Mouse (Mus musculus) spleen, adult 2 months (tissue): ENCODE results near the gene Slc30a10. TPM values are rescaled to one million over a fixed set of nuclear protein-coding genes. Genes with fewer than 3 reads are reported as not detected.

Source experiments
- DNase-seq, 2 experiments: peaks; one replicate each; pipeline versions ENCODE4 v3.0.0 to v3.0.0-alpha.2; 2012 to 2021; ENCODE audit warnings: low spot score in 2 of 2, low read depth in 1 of 2
- H3K27ac ChIP-seq: fragments of 200-500 bp; 2 replicates; pipeline ENCODE4 v1.5.1; 2012; ENCODE audit warnings: low read length, inconsistent platforms; ENCODE audit not compliant: insufficient read depth
- H3K27me3 ChIP-seq: fragments of 200-500 bp; 2 replicates; pipeline ENCODE4 v1.6.1; 2012; ENCODE audit warnings: mild to moderate bottlenecking, moderate library complexity, low read length, inconsistent platforms; ENCODE audit not compliant: control insufficient read depth, insufficient read depth
- H3K36me3 ChIP-seq: fragments of 200-500 bp; 2 replicates; pipeline ENCODE4 v1.6.1; 2012; ENCODE audit warnings: mild to moderate bottlenecking, low read length, inconsistent platforms; ENCODE audit not compliant: control insufficient read depth, insufficient read depth
- H3K4me1 ChIP-seq: fragments of 200-500 bp; 2 replicates; pipeline ENCODE4 v1.6.1; 2011; ENCODE audit warnings: inconsistent platforms; ENCODE audit not compliant: control insufficient read depth, insufficient read depth, insufficient read length
- H3K4me3 ChIP-seq: fragments of 200-500 bp; 2 replicates; pipeline ENCODE4 v1.5.1; 2011; ENCODE audit warnings: mild to moderate bottlenecking, inconsistent platforms; ENCODE audit not compliant: insufficient read depth, insufficient read length; ENCODE audit errors: extremely low read depth
- CTCF ChIP-seq: fragments of 200-500 bp; IDR thresholded peaks from 2 replicates; pipeline ENCODE4 v1.5.1; 2011; ENCODE audit warnings: mild to moderate bottlenecking, inconsistent platforms; ENCODE audit not compliant: insufficient read depth, insufficient read length, insufficient replicate concordance; ENCODE audit errors: extremely low read depth
- POLR2A ChIP-seq: fragments of 200-500 bp; IDR thresholded peaks from 2 replicates; pipeline ENCODE4 v1.6.1; 2011; ENCODE audit warnings: low read depth, low read length, inconsistent platforms
- WGBS: fragments of 180-500 bp; shearing (Covaris S2); methylation state at CpG from one replicate; pipeline ENCODE4 v1.1.7; 2018; 5-methylcytosine and 5-hydroxymethylcytosine counted together
- polyA plus RNA-seq: library from polyadenylated mRNA; depleted of rRNA; stranded (reverse); fragments of >200 nt; gene quantifications from 2 replicates; pipeline ENCODE4 v1.2.3, GENCODE M21; 2012

The Slc30a10 gene
- polyA plus RNA-seq, 1 experiment = 0.28 TPM

GRCm38 (mm10) chr1:185493439-185494034 lies 38.9 kb downstream of the Slc30a10 start:
- WGBS = 66% methylated on average over 4 of the region's 4 CpGs
- no peaks in the 10 kb centered on the region for H3K27me3 ChIP-seq
- TF ChIP-seq POLR2A (no peak), CTCF (no peak)
- H3K4me3 ChIP-seq = no peak overlapping the region
- H3K4me1 ChIP-seq = no peaks in the 10 kb centered on the region
- no peak for DNase-seq
- H3K36me3 ChIP-seq = no peaks in the 10 kb centered on the region
- H3K27ac ChIP-seq = no peak overlapping the region

DNA sequence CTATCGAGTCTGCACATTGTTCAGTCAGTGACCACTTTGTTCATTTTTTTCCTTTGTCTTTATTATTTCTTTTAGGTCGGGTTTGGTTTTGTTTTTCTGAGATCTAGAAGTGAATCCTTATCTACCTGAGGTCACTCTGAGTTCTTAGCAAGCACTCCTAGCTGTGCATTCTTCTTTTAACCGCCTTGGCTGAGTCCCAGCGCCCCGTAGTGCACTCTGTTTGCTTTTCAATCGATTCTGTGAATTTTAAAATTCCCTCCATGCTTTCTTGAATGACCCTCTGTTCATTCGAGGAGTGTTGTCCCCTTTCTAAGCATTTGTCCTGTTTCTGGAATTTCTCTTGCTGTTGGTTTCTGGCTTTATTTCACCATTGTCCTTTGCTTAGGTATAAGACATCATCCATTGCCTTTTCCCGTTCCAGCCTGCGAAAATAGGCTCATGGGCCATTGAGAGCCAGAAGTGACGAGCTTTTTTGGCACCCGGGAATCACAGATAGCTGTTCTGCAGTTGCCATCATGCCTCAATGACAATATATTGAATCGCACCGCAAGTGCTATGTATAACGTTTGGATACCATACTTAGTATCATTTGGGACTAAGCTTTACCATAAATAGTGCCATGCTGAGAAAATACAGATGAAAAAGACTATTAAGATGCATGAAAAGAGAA lies 42.3 kb downstream of the Slc30a10 start:
- no peak for DNase-seq
- H3K4me1 ChIP-seq = no peaks in the 10 kb centered on the region
- H3K36me3 ChIP-seq = no peaks in the 10 kb centered on the region
- TF ChIP-seq CTCF = no peak
- no peak for TF ChIP-seq POLR2A
- H3K4me3 ChIP-seq = no peak overlapping the region
- no peaks in the 10 kb centered on the region for H3K27me3 ChIP-seq
- no peak overlapping the region for H3K27ac ChIP-seq
- 81% methylated on average over 14 of the region's 14 CpGs for WGBS

DNA sequence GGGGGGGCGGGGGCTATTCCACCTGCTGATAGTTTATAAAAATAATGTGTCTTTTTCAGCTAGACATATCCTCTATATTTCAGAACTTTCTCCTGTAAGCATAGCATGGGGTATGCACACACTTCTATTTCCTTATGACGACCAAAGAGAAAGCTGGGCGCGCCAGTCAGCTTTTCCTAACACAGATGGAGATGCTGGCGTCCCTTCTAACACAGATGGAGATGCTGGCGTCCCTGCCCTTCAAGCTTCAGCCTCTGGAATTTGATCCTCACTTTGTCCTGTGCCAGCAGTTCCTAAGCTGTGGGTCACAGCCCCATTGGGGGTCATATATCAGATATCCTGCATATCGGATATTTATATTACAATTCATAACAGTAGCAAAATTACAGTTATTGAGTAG lies 46.0 kb downstream of the Slc30a10 start:
- TF ChIP-seq CTCF (no peak), POLR2A (no peak)
- Histone ChIP-seq H3K27me3 (no peaks in the 10 kb centered on the region), H3K27ac (no peak overlapping the region), H3K4me3 (no peak overlapping the region), H3K36me3 (no peaks in the 10 kb centered on the region), H3K4me1 (no peaks in the 10 kb centered on the region)
- 87% methylated on average over 7 of the region's 7 CpGs for WGBS
- no peak for DNase-seq

- WGBS = 45% methylated on average over 10 of the region's 10 CpGs
- DNase-seq = no peak
- H3K27ac ChIP-seq = no peak overlapping the region
Observed at GRCm38 (mm10) chr1:185501801-185502340, 47.2 kb downstream of the Slc30a10 start.

DNA sequence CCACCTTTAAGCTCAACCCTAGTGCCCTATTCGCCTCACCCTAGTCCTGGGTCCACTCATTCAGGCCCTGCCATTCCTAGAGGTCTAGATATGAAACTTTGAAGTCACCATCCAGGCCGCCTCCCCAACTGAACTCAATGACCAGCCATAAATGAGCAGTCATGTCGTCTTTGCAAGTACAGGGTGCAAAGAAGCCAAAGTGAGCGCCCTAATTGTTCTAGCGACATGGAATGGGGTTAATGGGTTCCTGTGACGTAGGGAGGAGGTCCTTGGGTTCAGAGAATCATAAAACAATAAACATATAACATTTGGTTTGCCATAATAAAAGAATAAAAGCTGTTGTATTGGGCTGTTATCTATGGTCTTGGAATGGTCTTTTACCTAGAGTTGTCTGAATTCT lies 47.9 kb downstream of the Slc30a10 start:
- H3K27me3 ChIP-seq = no peaks in the 10 kb centered on the region
- no peak overlapping the region for H3K4me3 ChIP-seq
- 58% methylated on average over 6 of the region's 6 CpGs for WGBS
- no peaks in the 10 kb centered on the region for H3K4me1 ChIP-seq
- DNase-seq = no peak
- no peak overlapping the region for H3K27ac ChIP-seq
- no peaks in the 10 kb centered on the region for H3K36me3 ChIP-seq
- TF ChIP-seq POLR2A (no peak), CTCF (no peak)

More at GRCm38 (mm10) chr1:185501801-185502340, 47.2 kb downstream of the Slc30a10 start:
- TF ChIP-seq POLR2A (no peak), CTCF (no peak)
- Histone ChIP-seq H3K27me3 (no peaks in the 10 kb centered on the region), H3K36me3 (no peaks in the 10 kb centered on the region), H3K4me1 (no peaks in the 10 kb centered on the region), H3K4me3 (no peak overlapping the region)

DNA sequence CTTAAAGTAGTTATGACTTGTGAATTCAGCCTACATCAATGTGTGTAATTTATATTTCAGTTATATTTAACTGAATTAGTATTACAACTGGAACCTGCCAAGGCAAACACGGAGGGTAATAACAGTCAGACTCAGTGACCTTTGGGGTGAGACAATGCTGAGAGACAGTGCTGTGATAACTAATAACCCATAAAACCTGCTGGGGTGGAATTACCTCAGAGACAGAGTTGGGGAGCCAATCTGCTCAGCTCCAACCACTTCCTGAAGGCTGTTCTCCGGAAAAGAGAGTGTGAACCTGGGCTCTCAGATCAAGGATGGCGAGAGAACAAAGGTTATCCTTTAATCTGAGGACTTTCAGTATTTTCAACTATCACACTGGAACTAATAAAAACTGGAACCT lies 54.4 kb downstream of the Slc30a10 start:
- TF ChIP-seq CTCF (no peak), POLR2A (no peak)
- H3K27ac ChIP-seq = no peak overlapping the region

GRCm38 (mm10) chr1:185511306-185511705 lies 56.7 kb downstream of the Slc30a10 start:
- H3K27ac ChIP-seq = no peak overlapping the region
- WGBS = 94% methylated on average over 5 of the region's 5 CpGs
- H3K36me3 ChIP-seq = no peaks in the 10 kb centered on the region
- H3K4me1 ChIP-seq = no peaks in the 10 kb centered on the region
- no peak for DNase-seq
- H3K4me3 ChIP-seq = no peak overlapping the region
- no peaks in the 10 kb centered on the region for H3K27me3 ChIP-seq
- TF ChIP-seq POLR2A = no peak
- TF ChIP-seq CTCF = no peak

More for the DNA sequence above, 54.4 kb downstream of the Slc30a10 start:
- no peaks in the 10 kb centered on the region for H3K36me3 ChIP-seq
- no peaks in the 10 kb centered on the region for H3K4me1 ChIP-seq
- H3K4me3 ChIP-seq = no peak overlapping the region
- WGBS = 43% methylated on average over 3 of the region's 3 CpGs
- H3K27me3 ChIP-seq = no peaks in the 10 kb centered on the region
- DNase-seq = no peak
